Mouse (Mus musculus) adrenal gland, postnatal 25 days (tissue): Measurements from ENCODE around the gene Ptger3. TPM values are rescaled to one million over a fixed set of nuclear protein-coding genes. Genes with fewer than 3 reads are reported as not detected.

Experiments used
- DNase-seq: peaks from one replicate; pipeline ENCODE4 v3.0.0; 2021; ENCODE audit warnings: mixed read lengths
- long read RNA-seq: library from polyadenylated mRNA; stranded (forward); transcript quantifications from one replicate; pipeline ENCODE4 v2.0.0, GENCODE M21; 2021
- total RNA-seq: library from RNA; stranded (reverse); gene quantifications from 2 replicates; pipeline ENCODE4 v1.2.3, GENCODE M21; 2021

Gene Ptger3
- total RNA-seq: 11.0 and 12.5 TPM in 2 replicates
- long read RNA-seq, transcript Ptger3-202 (4 exons, 2,097 nt): major isoform, 26 of 39 reads
- long read RNA-seq, partial matches to known transcripts: 1 of 39 reads
- long read RNA-seq, other reads (novel, unspliced or antisense): 4 of 39 reads

DNA sequence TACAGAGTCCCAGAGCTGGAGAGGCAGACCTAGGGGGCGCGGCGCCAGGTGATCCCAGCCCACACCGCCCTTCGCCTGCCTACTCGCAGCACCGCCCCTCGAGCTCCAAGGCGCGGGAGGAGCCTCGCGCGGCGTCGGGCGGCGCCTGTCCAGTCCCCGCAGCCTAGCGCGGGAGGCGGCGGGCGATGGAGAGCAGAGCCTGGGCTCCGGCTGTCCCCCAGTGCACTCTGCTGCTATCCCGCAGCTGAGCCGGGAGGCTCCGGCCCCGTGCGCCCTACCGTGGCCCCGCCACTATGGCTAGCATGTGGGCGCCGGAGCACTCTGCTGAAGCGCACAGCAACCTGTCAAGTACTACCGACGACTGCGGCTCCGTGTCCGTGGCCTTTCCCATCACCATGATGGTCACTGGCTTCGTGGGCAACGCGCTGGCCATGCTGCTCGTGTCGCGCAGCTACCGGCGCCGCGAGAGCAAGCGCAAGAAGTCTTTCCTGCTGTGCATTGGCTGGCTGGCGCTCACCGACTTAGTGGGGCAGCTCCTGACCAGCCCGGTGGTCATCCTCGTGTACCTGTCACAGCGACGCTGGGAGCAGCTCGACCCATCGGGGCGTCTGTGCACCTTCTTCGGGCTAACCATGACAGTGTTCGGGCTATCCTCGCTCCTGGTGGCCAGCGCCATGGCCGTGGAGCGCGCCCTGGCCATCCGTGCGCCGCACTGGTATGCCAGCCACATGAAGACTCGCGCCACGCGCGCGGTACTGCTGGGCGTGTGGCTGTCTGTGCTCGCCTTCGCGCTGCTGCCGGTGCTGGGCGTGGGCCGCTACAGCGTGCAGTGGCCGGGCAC lies at the start of gene Ptger3:
Gene Ptger3 (plus strand): TSS at position 168 of the 841 bp plus-strand sequence.
- DNase-seq: peak; percentile 49

DNA sequence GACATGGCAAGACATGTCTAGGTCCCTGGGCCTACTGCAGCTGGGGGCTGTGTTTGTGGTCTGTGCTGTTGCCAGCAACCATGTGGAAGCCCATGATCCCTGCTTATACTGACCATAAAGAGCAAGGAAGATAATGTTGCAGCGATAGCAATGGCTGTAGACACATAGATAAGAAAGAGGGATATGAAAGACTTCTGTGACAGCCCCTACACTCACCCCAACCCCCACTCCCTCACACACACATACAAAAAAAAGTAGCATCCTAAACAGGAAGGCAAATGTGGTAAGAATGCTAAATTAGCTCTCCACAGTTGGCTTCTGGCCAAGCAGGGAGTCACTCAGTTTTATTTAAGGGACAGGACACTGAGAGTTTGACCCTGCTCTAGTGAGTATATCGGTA lies 48.7 kb upstream of the Ptger3 start:
- DNase-seq: no peak

DNA sequence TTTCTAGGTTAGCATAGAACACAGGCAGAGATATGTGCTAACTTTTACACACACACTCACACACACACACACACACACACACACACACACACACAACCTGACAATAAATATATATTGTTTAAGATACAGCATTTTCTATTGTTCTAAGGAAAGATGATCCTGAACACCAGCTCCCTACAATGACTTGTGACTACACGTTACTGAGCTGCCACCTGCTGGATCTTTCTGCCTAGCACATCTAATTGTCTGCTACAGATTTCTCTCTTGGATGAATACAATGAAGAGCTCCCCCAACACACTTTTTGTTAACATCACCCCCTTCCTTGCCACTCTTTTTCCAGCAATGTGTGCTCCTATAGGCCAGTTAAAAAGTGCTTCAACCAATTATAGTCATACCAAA lies 46.3 kb upstream of the Ptger3 start:
- DNase-seq: peak; percentile 10

DNA sequence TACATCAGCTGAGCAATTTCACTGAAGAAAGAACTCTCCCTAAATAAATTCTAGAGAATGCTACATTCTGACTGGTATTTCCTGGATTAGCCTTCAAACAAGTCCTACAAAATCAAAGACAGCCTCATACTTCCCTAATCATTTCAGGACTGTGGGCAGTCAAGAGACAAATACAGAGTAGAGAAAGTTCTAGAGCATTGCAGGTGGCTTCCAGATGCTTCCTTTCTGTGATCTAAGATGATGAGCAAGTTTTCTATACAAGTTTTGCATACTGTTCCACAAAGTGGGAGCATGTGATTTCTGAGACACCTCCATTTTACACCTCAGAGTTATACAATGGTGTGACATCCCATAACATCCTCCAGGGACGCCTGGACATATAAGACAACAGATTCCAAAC lies 42.9 kb upstream of the Ptger3 start:
- no peak for DNase-seq

DNA sequence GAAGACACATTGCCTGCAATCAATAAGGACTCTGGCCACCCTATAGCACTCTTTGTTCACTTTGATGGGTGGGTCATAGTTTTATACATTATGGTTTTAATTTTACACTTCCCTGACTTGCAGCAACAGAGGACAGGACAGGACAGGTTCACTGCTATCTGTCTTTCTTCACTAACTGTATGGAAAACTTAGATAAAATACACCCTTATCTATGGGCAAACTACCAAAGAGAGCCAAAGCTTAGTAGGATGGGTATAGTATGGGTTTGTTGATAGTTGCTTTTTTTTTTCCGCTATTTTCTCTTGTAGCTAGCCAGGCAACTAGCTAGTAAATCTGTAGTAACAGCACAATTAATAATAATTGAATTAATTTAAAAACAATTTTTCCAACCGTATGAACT lies 35.1 kb upstream of the Ptger3 start:
- no peak for DNase-seq

DNA sequence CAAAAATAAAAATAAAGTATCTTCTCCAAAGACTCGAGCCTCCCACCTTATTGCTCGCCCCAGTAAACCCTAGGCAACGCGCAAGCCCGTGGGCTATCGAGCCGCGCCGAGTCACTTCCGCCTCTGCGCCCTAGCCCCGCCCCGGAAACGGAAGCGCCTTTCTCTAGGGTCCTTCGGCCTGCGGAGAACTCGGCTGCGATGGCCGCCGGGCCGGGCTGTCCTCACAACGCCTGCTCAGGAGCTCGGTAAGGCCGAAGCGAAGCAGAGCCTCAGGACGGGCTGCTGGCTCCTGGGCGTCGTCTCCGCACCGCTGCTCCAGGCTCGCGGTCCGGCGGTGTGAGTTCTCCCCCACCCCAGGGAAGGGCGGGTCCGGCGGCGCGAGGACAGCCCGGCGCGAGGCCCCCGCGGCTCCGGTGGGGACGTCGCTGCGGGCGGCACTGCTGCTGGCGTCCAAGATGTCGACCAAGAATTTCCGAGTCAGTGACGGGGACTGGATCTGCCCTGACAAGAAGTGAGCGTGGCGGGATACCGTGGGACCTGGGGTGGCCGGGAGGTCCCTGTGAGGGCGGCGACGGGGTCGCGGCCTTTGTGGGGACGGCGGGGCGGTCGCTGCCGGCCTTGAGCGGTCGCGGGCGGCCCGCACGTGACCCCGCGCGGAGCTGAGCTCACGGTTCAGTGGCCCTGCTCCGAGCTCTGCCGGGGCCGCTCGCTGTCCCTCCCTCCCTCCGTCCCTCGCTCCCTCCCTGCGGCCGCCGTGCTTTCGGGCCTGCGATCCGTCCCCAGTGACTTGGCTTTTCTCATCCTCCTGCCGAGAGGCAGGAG lies 32.5 kb upstream of the Ptger3 start, which contains the start of gene Zranb2:
Gene Zranb2 (plus strand): TSS at position 197 of the 822 bp plus-strand sequence.
- peak; percentile 94 for DNase-seq

DNA sequence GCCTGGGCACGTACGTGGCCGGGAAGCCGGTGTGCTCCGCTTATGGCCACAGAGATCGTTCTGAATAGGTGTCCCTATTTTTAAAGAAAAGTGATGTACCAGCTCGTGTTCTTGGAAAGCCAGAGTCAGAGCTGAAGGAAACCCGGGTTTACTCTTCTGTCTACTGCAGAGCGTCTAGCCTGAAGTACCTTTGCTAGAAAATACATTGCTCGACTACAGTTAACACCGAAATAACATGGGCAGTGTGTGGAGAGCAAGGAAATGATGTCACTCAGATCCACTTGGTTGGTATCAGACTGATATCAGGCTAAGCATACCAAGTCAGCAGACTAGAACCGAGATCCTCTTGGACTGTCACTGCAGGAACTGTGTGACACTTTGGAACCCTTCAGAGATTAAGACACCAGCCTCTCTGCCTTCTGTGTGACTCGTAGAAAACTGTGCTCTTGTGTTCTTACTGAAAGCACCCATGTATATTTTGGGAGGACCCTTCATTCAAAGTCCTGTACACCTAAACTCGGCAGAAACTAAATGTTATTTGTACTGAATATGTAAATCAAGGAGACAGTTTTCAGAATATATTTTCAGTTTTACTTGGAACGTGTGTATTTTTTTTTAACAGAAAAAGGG lies 31.8 kb upstream of the Ptger3 start:
- no peak for DNase-seq

DNA sequence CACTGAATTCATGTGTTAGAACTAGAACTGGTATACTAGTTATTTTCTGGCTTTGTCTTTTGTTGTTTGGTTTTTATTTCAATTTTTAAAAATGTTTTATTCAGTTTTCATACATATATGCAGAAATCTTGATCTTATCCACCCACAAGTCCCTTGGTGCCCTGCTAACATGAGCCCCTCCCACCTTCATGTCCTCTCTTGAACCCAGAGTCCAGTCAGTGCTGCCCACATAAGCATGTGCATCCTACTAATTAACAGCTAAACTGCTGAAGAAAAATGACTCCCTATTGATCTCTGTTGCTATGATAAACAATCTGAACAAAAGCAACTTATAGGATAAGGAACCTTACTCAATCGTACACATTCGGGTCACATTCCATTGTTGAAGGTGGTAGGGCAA lies 17.4 kb upstream of the Ptger3 start:
- DNase-seq: no peak

DNA sequence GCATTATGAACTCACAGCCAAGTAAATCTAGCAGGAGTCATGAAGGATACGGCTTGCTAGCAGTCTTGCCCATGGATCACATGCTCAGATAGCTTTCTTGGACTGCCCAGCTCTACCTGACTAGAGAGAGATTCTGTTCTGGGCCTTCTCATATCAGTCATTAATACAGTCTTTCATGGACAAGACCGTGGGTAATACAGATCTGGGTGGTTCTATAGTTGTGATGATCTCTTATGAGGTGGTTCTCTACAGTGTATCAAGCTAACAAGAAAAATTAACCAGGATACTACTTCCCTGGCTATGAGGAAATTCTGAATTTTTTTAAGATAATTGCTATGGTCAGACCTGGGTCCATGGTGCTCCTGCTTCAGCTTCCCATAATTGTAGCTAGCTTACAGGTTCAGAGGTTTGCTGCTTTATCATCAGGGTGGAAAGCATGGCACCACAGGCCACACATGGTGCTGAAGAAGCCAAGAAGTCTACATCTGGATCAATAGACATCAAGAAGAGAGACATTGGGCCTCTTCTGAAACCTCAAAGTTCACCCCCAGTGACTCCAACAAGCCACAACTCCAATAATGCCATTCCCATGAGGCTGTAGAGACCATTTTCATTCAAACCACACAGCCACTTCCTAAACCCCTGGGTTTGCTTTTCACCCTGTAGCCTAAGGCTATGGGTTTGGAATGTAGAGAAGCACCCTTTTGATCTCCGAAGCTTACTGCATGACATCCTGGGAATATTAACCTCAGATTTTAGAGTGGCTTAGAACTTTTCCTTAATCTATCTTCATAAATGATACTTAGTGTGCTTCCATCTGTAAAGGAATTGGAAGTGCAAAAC lies 16.7 kb upstream of the Ptger3 start:
- no peak for DNase-seq

DNA sequence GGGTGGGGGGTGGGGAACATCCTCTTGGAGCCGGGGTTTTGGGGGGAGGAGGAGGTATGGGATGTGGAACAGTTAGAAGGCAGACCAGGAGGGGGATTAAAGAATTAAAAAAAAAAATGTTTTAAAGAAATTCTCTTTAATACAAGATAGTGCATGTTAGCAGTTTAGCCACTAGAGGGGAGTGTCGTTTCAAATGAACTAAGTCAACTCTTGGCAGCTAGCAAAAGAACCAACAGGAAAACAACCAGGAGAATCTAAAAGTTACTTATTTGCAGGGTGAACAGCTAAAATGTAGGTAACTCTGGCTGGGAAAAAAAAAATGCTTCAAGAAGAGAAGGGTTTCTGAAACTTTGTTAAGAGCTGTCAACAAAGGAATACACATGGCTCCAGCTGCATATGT lies 1.5 kb upstream of the Ptger3 start:
- no peak for DNase-seq

DNA sequence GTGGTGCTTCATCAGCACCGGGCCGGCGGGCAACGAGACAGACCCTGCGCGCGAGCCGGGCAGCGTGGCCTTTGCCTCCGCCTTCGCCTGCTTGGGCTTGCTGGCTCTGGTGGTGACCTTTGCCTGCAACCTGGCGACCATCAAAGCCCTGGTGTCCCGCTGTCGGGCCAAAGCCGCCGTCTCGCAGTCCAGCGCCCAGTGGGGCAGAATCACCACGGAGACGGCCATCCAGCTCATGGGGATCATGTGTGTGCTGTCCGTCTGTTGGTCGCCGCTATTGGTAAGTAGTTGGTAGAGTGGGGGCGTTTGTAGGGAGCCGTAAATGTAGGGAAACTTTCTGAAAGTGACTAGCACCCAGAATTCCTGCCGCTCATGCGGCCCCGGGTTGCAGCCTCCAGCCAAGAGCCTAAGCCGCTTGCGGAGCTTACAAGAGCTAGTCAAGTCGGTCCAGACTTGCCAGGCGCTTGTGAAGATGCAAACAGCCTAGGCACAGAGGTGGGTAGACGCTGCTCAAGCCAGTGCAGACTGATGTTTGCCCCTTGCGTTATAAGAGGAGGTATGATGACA lies 957 bp downstream of the Ptger3 start:
- DNase-seq: peak; percentile 17

DNA sequence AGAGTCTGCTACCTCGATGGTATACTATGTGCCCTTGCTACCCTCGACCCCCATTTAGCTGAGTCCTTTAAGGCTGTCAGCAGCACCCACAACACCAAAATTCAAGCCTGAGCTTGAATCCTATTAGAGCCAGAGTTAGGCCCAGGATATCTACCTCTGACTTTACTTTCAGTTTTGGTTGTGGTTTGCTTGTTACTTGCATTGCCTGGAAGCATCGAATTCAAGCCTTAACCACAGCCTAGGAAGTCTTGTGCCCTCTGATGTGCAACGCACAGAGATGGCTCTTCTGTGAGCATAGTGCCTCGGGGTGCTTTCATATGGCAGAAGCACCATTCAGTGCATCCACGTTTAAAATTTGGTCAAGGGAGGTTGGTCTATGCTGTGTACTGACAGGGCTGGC lies 5.3 kb downstream of the Ptger3 start:
- DNase-seq: no peak

DNA sequence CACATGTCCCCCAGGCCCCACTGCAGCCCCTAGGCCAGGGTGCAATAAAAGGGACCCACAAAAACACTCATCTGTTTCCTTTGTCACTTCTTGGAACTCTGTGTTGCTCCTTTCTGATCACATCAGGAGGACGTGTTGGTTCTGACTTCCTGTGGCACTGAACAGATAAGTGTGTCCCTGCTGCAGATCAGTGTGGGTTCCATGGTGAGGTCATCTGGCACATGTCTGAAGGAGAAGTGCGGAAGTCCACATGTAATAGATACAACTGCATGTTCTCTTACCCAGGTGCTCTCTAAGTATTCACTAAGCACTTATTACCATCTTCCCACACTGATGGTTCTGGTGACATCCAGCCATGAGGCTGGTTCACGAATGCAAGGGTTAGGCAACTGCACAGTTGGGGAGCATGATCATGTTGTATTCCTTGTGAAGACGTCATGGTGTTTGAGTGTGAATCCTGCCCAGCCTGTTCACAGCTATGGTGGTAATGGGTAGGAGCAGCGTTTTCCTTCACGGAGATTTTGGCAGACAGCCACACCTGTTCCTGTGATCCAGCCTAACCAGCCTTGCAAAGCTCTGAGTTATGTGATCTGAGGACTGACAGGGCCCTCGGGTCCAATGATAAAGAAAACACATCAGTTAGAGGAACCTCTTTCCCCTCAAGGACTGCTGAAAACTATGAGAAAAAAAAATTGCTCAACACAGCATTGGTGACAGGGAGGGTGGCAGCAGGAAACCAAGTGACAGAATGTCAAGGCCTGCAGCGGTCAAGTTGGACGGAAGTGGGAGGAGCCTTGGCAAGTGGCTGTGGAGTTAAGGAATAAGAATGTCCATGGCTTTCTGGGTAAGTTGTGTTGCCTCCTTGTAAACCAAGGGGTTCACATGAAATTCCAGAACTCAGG lies 9.0 kb downstream of the Ptger3 start:
- peak; percentile 16 for DNase-seq

DNA sequence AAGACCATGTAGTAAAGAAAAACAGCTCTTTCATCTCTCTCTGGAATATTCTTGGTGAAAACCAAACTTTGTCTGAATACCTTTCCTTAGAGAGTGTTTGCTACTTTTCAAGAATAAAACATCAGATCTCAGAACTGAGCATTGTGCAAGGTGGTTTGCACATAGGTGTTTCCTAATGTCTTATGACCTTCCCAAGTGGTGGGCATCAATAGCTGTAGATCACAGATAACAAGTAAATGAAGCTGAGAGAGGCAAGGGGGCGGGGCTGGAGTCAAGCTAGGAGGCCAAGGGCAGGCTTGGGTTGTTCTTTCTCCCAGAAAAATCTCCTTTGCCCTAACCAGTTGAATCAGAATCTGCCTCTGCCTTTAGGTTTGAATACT lies 9.6 kb downstream of the Ptger3 start:
- no peak for DNase-seq

DNA sequence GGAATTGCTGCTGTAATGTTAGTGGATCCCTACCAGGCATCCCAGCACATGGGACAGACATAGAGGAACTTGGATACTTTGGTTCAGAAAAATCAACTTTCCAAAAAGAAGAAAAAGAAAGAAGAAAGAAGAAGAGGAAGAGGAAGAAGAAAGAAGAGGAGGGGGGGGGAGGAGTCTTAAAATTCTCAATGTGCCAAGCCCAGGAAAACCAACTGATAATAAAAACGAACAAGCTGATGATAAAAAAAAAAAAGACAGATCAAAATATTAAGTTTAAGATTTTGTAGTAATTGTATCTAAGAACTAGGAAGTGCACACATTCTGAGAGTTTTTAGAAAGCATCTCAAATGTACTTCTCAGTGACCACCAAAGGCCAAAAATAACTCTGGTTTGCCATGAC lies 10.2 kb downstream of the Ptger3 start:
- DNase-seq: no peak

DNA sequence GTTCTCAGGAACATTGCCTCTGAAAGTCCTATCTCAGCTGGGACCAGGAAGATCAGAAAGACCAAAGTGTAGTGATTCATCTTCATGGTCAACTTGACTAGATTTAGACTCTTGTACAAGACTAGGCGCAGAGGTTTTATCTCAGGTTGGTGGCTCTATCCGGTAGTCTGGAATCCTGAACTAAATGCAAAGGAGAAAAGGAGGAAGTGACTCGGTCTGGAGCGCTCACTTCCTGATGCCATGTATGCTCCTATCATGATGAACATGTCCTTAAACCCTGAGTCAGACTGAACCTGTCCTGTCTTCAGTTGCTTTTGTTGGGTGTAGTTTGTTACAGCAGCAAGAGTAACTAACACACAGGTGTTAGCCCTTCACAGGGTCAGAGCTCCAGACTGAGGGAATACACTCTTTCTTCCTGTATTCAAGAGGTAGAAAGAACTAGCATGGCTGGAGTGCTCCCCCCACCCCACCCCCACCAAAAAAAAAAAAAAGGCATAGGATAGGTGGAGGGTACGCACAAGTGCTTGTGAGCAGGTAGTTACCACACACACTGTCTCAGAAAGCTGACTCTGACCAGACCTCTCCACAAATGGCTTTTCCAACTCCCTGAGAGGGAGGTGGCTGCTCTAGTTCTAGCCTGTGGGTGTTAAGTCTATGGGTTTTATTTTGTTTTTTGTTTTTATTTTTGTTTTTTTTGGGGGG lies 11.9 kb downstream of the Ptger3 start:
- DNase-seq: no peak

DNA sequence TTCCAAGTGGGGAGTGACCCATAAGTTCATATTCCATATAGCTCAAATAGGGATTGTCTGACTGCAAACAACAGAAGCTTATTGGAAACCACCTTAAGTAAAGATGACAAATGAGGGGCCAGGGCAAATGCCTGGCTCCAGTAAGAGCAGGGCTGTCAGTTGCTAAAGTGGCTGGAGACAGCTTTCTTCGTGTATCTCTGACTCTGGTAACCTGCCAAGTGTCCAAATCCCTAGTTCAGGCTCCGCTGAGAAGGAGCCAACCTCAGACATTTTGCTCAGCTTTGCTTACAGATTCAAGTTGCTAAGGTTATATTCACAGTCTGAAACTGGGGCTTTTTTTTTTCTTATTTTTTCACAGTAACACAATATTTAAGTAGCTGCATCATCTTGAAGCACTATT lies 12.7 kb downstream of the Ptger3 start:
- DNase-seq: no peak

DNA sequence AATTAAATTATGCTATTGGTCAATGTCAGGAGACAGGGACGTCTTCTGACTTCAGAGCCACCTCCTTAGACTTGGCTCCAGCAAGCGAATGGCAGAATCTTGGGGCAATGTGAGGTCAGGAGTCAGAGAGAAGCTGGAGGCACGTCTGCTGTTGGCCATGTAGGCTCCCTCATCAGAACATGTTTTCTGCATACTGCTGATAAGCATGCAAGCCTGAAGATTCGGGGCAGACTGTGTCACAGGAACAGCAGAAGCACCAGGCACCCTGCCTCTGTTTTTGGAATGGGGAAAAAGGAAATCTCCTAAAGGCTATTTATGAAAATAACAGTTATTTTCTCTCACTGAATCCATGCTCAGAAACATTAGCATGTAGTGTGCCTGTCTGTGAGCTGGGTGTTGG lies 13.6 kb downstream of the Ptger3 start:
- DNase-seq: no peak

DNA sequence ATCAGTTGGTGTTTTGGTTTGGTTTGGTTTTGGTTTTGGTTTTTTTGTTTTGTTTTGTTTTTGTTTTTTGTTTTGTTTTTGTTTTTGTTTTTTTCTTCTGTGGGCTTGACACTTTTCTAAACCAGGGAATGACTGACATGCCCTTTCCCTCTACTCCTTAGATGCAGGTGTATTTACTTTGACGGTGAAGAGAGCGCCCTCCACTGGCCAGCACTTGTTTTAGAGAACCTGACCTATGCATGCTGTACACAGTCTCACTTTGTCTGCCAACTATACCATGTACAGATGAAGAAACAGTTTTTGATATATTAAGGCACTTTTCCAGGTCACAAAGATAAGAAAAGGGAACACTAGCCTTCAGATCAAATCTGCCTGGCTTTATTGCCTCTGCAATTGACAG lies 15.1 kb downstream of the Ptger3 start:
- DNase-seq: no peak
